Mouse (Mus musculus) forebrain, embryonic 12.5 days (tissue): ENCODE measurements around the gene Gm21477. TPM values are rescaled to one million over a fixed set of nuclear protein-coding genes. Genes with fewer than 3 reads are reported as not detected.
"Not testable (repeated sequence)": the region's sequence is repeated elsewhere in the genome, so short reads cannot be mapped to it uniquely, and the experiment has no call there.

Experiments used
- ATAC-seq: fragments of 200-750 bp; cut with Nextera tagmentation; 2 replicates; pipeline ENCODE4 v1.8.0; 2017; ENCODE audit warnings: moderate TSS enrichment; ENCODE audit not compliant: low FRiP score
- H3K27ac ChIP-seq: fragments of 300-500 bp; sonication (generic); 2 replicates; pipeline ENCODE4 v1.5.1; 2016; ENCODE audit warnings: mild to moderate bottlenecking
- H3K27me3 ChIP-seq: fragments of 300-500 bp; sonication (generic); 2 replicates; pipeline ENCODE4 v1.6.1; 2016; ENCODE audit warnings: mild to moderate bottlenecking
- H3K36me3 ChIP-seq: fragments of 300-500 bp; sonication (generic); replicated peaks from 2 replicates; pipeline ENCODE4 v1.6.1; 2016; ENCODE audit warnings: mild to moderate bottlenecking
- H3K4me1 ChIP-seq: fragments of 300-500 bp; sonication (generic); 2 replicates; pipeline ENCODE4 v1.6.1; 2016
- H3K4me2 ChIP-seq: fragments of 300-500 bp; sonication (generic); 2 replicates; pipeline ENCODE4 v1.6.1; 2016; ENCODE audit warnings: mild to moderate bottlenecking, moderate library complexity
- H3K4me3 ChIP-seq: fragments of 300-500 bp; sonication (generic); replicated peaks from 2 replicates; pipeline ENCODE4 v1.5.1; 2016; ENCODE audit warnings: mild to moderate bottlenecking
- H3K9ac ChIP-seq: fragments of 300-500 bp; sonication (generic); 2 replicates; pipeline ENCODE4 v1.6.1; 2016; ENCODE audit warnings: mild to moderate bottlenecking
- H3K9me3 ChIP-seq: fragments of 300-500 bp; sonication (generic); 2 replicates; pipeline ENCODE4 v1.6.1; 2016
- WGBS: fragments of 180-500 bp; shearing (Covaris S2); methylation state at CpG from one replicate; pipeline ENCODE4 v1.1.7; 2016; 5-methylcytosine and 5-hydroxymethylcytosine counted together
- polyA plus RNA-seq: library from polyadenylated mRNA; unstranded; fragments of >200 nt; fragmentation: Nextera tagmentation; extraction: Ambion mirVana; gene quantifications from 2 replicates; pipeline ENCODE4 v1.2.1, GENCODE M21; 2016

Gm21477 gene
- not detected in 2 replicates for polyA plus RNA-seq

DNA sequence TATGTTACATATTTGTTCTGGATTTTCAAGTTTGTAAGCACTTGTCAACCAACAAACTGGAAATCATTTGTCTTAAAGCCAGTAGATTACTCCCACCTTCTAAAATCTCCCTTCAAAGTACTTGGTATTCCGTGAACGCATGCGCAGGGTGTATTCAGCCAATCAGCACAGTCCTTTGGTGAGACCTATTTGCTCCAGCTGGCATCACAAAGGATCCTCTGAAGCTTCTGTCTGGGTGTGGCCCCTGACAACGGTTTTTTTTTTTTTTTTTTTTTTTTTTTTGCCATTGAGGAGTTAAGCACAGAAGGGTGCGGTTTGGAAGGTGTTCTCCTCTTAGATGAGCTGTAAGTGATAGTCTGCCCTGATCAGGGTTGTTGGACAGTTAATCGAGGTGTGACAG, at the start of gene Gm21477:
Gene Gm21477, plus strand, starts transcription at position 301 of the 400 bp plus-strand sequence.
- not testable (repeated sequence) for H3K27ac ChIP-seq, ATAC-seq, H3K4me1 ChIP-seq, H3K4me3 ChIP-seq, H3K36me3 ChIP-seq, H3K9ac ChIP-seq, H3K27me3 ChIP-seq, H3K9me3 ChIP-seq, H3K4me2 ChIP-seq
- WGBS: no CpG with 5 or more reads among the region's 6 CpGs
